Mouse (Mus musculus): ENCODE measurements around the gene Stag2.

DNA sequence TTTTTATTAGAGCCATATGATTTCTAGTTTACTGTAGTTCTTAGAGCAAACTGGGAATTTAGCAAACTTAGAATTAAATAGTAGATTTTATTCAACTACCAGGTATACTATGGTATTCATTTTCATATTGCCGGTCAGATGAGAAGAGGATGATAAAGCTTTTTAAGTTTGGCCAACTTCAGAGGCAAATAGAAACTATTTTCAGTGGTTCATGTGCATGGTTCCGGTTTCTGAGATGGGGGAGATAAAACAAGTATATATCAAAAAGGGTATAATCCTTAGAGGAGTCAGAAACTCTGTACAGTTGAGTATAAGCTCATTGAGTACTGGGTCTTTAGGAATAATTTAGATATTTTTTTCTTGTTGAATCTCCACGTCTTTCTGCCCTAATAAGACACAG, 45.5 kb downstream of the Stag2 start:
- TF ChIP-seq CTCF (IDR thresholded peaks at IDR 0.05; ENCODE audit: low read depth) = no peak
- TF ChIP-seq EP300 (optimal IDR thresholded peaks at IDR 0.05) = no peak

Measured in stomach, postnatal 0 days (tissue).